Mouse (Mus musculus) layer of hippocampus, postnatal 14 days (tissue): ENCODE results near the gene Foxp1. TPM values are rescaled to one million over a fixed set of nuclear protein-coding genes. Genes with fewer than 3 reads are reported as not detected.

Source experiments
- DNase-seq, 2 experiments: peaks; one replicate each; pipeline ENCODE4 v3.0.0; 2021 to 2022; ENCODE audit warnings: low spot score in 2 of 2, mixed read lengths in 1 of 2
- total RNA-seq, 2 experiments: library from RNA; stranded (reverse); gene quantifications; 2 replicates each; pipeline ENCODE4 v1.2.3; 2021

Foxp1 gene
- total RNA-seq, 2 experiments from 2014 or later, result 95.0 to 96.7 TPM

DNA sequence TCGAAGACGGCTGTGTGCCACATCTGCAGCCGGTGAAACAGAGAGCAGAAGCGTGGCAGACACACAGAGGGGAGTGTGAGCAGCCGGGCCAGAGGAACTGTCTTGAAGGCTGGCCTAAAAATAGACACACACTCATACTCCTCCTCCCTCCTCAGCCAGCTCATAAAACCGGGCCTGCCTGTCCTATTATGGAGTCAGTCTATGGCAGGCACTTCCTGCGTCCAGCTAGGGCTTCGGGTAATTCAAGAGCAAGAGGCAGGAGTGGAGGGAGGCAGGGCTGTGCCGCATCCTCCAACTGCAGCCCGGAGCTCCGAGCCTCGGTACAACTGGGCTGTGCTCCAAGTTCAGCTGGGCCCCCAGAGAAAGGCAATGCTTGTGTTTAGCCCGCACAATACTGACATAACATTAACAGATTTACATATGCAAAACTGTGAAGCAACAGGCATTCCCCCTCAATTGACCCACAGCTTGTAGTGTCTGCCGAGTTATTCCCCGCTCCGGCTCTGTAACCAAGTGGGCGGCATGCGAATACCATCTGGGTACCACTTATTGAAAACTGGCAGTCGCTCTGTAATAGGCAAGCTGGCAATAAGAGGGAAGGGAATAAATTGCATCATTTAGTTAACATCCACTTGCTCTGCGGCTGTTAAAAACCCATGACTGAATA, 37.2 kb downstream of the Foxp1 start:
- peak; percentile 77 to 94 for DNase-seq

DNA sequence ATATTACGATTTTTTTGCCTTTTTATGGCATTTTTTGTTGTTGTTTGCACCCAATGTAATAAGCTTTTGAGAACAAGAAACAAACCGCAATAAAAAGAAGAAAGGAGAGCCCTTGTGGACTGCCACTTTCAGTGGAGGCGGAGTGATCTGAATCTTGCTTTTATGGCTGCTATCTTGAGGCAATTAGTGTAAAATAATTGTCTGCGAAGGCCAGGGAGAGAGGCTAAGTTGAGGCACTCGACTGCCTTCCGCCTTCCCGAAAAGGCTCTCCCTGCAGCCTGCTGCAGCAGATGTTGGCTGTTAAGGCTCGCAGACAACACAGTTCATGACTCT, 37.7 kb downstream of the Foxp1 start:
- DNase-seq, result no peak

DNA sequence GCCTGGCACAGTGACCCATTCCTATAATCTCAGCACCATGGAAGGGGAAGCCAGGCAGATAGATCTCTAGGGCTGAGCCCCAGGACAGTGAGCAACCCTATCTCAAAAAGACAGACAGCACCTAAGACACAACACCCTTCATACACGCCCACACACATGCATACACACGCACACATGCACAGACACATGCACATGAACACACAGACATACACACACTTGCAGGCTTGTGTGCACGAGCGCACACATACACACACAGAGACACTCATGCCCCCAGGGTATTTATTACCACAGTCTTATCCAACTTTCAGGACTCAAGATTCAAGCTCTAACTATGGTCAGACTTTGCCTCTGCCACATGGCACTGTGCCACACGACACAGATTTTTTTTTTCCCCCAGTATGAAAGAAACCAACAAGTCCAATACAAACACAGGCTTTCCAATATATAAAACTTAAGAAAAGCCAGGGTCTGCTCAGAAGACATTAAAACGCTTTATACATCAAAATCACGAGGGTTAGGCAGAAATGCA, 38.3 kb downstream of the Foxp1 start:
- DNase-seq, result no peak

DNA sequence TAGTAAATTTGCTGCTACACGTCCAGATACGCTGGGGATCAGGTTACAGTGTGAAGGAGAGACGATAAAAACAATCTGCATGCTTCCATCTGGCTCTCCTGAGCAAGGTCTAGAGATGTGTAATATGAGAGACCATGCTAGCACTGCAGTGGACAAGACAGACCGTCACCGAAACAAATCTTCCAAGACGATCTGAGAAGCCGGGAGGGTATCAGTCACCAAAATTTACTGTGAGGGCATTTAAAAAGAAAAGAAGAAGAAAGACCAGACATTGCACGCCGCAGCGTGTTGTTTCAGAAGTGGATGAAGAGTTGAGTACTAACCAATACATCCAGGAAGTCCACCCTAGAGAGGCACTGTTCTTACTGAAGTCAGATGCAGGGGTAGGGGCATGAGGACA, 39.0 kb downstream of the Foxp1 start:
- no peak for DNase-seq

DNA sequence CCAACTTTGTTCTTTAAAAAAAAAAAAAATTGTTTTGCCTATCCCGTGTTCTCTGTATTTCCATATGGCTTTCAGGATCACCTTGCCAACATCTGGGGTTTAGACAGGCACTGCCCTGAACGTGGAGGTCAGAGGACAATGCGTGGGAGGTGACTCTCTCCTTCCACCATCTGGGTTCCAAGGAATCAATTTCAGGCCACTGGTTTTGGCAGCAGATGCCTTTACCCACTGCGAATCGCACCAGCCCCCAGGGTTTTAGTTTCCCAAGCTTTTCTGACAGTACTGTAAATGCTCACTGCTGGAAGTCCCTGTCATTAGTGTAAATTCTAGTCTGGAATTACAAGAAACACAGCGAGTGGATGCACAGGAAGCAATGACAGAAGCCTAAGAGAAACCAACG, 41.0 kb downstream of the Foxp1 start:
- DNase-seq, result no peak

DNA sequence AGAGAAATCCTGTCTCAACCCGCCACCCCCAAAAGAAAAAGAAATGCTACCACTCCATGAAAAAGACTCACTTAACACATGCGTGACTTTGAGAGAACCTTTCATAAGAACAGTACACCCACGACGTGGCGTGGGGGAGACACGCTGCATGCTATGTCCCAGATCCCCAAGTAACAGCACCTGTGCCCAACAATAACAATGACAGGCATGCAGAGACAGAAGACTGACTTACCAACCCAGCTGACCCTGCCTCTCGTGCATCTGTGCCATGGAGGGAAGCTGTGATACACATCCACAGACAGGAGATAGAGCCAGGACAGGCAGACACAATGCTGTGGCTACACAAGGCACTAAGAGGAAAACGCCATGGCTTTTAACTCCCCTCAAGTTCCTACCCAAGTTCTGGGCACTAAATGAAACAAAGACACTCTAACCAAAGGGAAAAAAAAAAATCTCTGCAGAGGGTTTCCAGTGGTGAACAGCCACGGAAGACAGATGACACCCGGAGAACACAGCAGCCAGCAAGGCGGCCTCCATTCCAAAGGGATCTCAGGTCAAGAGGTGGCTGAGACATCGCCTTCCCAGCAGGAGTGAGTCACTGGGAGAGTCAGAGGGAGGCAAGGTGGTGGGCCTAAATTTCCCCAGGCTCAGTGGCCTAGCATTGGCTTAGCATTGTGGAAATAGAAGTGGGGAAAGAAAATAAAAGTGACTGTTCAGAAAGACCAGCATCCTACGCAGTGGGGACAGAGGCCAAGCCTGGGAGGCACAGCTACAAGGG, 43.5 kb downstream of the Foxp1 start:
- no peak for DNase-seq

DNA sequence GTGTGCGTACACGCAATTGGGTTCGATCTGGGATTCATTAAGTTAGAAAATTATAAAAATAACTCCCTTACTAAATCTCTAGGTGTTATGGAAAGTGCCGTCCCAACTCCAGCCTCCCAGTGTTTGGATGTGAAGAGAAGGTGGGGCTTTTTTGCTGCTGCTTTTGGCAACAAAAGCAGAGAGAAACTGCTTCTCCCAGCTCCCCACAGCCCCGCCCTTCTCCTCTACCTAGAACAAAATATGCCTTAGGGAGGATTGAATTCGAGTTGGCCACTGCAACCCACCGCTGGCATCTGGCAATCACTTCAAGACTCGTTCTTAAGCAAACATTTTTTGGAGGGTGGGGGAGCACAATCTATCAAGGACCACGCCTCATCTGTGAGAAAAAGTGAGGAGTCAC, 47.5 kb downstream of the Foxp1 start:
- DNase-seq, result no peak

DNA sequence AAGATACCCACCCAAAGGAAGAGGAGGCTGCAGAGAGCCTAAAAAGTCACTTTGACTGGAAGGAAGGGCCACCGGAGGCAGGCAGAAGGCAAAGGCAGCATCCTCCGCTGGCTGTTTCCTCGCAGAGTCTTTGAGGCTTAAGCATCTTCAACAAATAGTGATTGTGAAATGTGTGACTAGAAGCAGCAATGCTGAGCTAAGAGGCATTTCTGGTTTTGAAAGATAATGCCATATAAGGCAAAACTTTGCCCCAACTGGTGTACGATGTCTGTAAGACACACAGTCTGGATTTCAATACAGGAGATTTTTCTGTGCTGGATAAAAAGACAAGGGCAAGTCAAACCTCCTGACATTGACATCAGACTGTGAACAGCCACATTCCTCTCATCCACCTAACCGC, 51.6 kb downstream of the Foxp1 start:
- DNase-seq, result no peak

DNA sequence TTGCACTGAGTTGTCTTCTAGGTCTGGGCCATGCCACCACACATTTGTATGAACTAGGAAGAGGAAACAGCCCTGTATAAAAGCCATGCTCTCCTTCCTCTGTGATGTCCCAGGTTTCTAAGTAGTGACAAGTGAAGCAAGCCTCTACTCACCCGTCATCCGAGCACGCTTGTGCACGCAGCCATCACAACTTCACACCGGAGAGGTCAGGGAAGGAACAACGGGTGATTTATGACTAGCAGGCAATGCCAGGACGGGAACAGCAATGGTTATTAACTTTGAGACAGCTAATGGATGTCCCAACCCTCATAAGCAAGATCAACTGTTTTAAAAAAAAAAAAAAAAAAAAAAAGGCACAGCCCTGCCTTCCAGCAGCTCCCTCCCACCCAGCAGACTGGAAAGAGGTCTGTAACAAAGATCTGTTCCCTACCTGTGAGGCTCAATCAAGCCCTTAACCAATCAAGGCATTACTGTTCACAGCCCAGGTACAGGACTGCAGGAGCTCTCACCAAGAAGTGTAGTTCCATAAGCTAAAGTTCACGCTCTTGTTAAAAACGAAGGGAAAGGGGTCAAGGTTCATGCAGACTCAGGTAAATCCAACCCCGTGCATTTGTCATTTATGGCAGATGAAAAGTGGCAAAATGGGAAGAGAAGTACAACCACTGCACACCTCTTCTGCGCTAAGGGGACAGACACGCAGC, 53.2 kb downstream of the Foxp1 start:
- no peak for DNase-seq

DNA sequence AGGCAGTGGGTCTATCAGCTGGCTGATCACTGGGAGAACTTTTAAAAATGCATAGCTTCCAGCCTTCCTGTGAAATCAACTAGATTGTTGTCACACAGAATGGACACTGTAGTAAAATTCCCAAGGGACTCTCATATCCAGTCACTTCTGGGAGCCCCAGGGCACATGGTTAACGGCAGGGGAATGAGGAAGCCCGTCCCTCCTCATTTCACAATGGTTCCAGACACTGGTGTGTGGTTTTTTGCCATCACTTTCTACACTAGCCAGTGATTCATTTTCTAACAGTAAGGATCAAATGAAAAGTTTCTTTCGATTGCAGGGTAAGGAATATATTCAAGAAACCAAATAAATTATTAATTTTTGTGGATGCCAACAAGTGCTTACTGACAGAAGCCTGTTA, 54.7 kb downstream of the Foxp1 start:
- DNase-seq, result no peak

DNA sequence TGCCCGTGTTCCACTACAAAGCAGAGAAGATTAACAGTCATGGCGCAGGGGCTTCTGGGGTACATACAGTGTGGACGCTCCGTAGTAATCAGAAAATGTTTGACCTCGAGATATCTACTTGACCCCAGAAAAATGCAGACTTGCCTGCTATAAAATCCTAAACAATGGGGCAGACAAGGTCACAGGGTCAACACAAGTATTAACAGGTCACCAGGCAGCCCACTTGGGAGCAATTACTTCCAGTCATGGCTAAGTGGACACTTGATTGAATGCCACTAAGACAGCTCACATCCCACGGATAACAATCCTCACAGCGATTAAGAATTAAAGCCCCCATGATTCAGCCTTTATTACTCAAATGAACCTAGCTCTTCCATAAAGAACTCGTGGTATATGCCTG, 55.4 kb downstream of the Foxp1 start:
- no peak for DNase-seq

DNA sequence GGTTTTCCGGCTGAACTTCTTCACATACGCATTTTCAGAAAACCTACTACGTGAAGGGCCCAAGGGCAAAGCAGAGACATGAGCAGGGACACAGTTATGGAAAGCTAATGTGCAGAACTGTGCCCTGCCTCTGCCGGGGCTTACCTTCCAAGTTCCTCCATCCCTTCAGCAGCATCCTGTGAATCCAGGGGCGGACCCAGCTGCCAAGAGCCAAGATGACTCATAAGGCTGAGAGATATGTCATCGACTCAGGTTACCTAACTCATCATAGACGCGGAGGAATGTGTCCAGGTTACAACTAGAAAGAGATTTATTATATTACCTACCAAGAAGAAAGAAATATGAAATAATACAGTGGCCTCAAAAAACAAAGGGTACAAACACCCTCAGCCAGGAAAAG, 56.2 kb downstream of the Foxp1 start:
- no peak for DNase-seq

DNA sequence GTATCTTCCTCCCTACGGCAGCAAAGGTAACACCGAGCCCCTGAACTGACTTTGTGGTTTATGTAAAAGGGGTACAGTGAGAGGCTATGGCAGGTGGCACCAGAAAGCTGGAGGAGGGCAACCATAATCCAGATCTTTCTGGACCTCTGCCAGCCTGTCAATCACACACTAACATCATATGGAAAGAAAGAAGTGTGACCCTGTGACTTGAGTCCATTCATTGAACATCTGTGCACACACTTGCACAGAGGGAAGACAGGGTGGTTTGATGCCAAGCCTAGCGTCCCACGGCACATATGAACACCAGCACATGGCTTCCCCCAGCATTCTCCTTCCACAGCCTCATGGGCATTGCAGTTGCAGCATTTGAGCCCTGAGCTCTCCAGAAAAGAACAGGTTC, 58.1 kb downstream of the Foxp1 start:
- DNase-seq, result no peak

DNA sequence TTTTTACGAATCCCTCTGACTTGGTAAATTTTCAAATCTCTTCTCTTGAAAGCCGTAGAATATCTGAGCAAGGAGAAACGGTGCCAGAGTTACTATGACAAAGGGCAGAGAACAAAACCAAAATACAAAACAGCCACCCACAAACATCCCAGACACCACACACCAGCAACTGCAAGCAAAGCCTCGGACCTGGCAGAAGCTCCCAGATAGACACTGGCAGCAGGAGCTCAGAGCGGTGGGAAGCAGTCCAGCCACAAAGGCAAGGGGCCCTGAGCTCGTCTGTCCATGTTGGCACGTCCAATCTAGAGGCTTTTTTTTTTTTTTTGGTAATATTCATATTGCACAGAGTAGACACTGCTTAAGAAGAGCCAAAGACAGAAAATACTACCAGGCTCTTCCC, 58.6 kb downstream of the Foxp1 start:
- no peak for DNase-seq

DNA sequence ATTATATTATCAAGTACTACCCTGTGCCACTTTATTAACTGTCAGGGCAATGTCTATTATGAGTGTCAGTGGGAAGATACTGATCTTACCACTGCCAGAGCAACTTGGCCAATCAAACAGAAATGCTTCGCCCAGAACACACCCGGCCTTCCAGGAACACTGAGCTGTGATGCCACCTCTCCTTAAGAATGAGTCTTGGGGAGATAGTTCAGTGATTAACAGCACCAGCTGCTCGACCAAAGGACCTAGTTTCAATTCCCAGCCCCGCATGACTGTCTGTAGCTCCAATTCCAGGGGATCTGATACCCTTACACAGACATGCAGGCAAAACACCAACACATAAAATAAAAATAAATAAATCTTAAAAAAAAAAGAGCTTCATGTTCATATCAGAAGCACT, 63.7 kb downstream of the Foxp1 start:
- DNase-seq, result no peak

DNA sequence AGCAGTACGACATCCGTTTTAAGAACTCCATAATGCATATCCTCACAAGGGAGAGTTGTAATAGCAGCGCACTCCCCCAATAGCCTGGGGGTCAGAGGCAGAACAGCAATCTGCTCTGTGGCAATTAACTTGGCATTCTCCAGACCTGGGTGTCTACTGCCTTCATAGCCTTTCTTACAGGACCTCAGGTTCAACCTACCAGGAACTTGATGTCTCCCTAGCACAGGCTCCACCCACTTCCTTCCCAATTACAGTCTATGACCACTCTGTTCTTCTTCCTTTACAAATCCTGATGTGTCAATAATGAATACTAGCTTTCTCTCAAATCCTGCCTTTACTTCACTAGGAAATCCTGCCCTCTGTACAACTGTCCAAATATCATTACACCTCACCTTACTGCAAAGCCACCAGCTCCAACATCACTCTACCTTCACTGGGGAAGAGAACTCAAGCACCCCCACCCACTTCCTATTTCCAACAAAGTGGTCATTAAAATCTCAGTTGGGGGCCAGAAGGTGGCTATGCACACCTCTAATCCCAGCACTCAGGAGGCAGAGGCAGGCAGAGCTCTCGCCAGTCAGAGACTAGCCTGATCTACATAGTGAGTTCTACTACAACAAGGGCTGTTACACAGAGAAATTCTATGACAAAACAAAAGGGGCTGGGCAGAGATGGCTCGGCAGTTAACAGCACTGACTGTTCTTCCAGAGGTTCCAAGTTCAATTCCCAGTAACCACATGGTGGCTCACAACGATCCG, 68.6 kb downstream of the Foxp1 start:
- DNase-seq, result no peak

DNA sequence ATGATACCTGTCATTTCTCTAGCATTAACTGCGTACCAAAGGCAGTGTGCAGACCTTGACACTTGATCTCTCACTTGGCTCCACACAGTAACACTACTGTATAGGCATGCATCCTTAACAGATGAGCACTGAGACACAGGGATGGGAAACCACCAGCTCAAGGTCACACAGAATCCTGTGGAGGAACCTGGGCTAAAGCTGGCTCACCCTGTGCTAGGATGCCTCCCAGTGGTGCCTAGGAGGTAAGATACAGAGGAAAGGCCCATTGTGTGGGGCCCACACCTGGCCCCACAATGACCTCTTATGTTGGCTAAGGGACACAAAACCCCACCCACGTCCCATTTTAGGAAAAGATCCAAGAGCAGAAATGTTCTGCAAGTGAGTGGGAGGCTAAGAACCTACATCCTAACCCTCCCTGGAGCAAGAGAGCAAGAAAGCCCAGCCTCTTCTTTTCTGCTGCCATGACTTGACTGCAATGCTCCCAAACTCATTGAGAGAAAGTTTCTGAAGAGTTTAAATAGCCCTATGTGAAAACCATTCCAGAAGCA, 69.8 kb downstream of the Foxp1 start:
- DNase-seq, result no peak

DNA sequence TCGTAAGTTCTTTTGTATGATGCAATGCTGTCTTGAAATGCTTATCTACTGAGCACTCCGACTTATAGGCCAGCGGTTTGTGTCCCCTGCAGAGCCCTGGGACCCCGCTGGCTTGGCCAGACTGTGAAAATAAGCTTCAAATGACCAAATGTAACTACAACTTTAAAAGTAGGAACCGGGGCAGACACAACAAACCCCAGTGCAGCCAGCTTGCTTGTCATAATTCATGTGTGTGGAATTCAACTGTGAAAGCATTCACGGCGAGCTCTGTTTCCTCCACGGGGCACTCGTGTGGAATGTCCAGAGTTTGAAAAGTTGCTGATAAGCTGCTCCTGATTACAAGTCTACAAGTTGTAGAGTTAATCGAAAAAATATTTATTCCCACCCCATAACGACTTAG, 71.0 kb downstream of the Foxp1 start:
- no peak for DNase-seq

DNA sequence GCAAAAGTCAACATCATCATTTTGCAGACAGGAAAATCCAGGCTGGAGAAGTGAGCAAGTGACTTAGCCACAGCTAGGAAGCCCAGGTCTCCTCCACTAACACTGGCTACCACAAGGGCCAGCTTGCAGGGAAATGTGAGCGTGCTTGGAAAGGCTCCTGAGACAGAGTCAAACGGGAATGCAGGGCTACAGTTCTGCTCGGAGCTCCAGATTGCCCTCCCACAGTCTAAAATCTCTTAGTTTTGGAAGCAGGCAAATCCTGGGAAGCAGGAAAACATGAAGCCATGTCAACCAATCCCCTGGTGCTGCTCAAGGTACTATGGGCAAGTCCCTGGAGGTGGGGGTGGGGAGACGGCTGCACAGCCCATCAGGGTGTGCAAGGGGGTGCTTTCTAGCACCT, 75.1 kb downstream of the Foxp1 start:
- peak in 1 of 2 experiments; percentile 26 for DNase-seq

DNA sequence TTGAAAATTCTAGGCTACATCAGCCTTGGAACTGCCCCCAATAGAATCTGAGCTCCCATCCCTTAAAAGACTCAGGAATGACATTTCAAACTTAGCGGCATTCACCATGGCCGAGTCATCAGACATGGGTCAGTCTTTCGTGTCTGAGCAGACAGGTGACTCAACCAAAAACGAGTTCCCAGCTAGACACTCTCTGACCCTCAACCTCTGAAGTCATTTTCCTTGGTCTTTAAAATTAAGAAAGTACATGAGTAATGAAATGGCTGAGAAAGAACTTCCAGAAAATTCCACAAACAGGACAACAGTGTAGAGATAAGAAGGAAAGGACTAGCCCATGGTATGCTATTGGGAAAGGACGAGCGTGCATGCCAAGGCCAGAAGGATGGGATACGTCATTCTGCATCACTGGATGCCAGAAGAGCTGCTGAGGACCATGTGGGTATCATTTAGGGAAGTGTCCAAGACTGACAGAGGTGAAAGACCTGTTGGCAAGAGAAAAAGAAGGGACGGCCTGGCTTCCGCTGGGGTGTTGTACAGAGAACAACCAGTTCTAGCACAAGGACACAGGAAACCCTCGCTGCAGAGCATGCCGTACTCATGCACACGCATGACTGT, 75.6 kb downstream of the Foxp1 start:
- DNase-seq, result no peak

DNA sequence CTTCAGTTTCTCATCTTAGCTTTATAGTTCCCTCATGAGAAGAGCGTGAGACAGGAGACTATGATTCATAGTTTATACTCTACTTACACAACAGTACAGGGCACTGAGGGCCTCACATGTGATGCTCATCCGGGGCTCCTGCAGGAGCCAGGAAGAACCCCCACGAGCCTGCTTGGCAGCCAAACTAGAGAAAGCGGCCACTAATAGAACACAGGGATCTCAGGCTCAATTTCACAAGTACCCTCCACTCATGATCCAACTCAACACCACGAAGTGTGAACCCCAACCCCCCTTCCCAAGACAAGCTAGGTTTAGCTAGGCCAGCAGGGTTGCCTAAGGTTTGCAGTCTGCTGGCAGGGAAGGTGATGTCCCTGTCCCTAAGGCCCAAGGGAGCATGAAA, 79.1 kb downstream of the Foxp1 start:
- no peak for DNase-seq
